Mouse (Mus musculus): ENCODE results near the gene Calu. TPM values are rescaled to one million over a fixed set of nuclear protein-coding genes. Genes with fewer than 3 reads are reported as not detected.

Calu gene
- 13.2 and 15.3 TPM in 2 replicates for polyA plus RNA-seq (2012; rRNA removed)

DNA sequence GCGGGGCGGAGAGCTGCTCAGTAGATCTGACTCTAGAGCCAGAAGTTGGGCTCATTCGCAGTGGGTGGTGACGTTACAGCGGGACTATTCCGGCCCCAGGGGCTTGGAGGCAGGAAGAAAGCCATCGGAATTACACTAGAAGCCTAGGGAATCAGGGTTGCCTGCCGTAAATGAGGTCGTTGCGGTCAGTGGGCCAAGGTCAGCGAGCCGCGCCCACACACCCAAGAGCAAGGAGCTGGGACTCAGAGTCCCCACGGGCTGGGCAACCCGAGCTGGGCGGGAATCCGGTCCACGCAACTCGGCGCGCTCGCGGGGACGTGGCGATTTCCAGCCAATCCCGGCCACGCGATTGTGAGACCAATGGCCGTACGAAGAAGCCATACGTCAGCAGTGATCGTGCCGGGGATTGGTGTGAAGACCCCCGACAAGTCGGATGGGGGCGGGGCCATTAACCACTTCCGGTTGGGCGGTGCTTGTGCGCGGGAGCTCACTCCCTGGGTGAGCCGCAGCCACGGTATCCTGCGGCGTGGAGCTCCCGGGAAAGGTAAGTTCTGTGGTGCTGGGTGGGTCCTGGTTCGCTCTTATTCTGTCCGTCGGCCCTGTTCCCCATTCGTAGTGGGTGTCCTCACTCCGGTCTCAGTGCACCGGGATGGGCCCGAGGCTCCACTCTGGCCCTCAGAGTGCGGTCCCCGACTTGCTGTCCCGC is at the start of gene Calu:
Calu (plus strand) TSS at position 405 of the 706 bp plus-strand sequence.

DNA sequence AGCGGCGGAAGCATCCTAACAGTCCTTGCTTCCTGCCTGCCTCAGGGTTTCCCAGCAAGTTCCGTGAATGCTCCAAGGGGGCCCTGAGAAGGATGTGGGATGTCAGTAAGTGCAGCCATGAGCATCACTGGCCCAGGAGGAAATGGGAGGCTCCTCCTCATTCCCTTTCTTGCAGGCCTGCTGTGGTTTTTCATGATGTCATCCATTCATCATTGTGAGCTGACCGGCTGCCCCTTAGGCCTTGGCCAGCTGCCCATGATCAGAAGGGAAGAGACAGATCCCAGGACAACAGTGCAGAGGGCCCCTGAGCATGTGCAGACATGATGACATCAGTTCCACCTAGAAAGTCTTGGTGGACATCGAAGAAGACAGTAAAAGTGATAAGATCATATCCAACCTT is 29.0 kb upstream of the Calu start, which contains the start of gene Fam71f1:
Fam71f1 (plus strand) TSS at position 262 of the 400 bp plus-strand sequence.

DNA sequence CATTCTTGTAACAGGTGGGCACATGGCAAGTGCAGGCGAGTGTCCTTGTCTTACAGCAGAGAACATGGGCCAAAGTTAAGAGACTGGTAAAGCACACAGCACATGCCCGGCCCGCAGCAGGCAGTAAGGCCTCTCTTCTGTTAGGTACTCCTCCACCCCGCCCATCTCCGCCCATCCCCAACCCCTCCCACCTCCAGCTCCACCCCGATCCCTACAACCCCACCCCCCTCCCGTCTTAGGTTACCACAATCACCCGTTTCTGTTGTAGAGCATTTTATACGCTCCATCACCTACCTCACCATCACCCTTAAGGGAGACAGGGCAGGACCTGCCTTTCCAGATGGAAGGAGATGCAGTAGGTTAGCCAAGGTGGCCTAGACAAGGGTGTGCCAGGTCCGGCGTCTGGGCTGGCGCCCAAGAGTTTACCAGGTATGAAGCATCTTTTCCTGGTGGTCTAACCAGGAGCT is 40.2 kb downstream of the Calu start, which contains the start of gene Opn1sw:
Opn1sw (minus strand) TSS at position 417 of the 467 bp plus-strand sequence.

DNA sequence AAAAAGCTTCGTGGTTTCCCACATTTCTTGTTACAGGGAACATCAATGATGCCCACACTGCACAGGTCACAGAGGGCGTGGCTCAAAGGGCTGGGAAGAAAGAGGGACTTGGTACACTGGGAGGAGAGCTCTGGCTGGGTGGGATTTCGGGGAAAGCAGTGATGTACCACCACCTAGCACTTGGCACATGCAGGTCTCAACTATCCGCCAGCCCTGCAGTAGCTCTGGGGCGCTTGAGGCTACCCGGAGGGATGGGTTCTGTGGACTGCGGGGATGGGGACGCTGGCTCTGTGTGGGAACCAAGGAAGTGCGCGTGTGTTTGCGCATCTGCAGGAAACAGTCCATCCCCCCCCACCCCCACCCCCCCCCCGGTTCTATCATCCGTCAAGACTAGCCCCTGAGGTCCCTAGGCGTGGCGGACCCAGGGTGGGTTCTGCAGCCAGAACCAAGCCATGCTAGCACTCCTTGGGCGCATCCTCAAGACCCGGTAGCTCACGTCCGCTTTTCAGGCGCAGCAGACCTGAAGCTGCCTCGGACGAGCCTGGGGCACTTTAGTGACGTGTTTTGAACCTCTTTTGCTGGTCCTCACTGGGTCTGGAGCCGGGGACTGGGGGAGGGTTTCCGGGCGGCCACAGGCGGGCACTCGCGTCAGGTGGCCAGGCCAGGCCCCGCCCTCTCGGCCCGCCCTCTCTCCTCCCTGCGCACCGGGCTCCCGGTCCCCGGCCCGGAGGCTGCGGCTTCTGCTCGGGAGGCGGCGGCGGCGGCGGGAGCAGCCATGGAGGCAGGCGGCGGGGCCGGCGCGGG is 48.2 kb downstream of the Calu start, which contains the start of gene Ccdc136:
Ccdc136 (plus strand) TSS at position 400 of the 804 bp plus-strand sequence.

Other genes starting within 250 kb of the Calu start
- gene Rbm28, start 183.1 kb upstream of the Calu start, polyA plus RNA-seq (2012; rRNA removed) = 0.85 and 0.87 TPM in 2 replicates
- 0.18 and 0.40 TPM in 2 replicates for gene Prrt4, start 168.5 kb upstream of the Calu start, polyA plus RNA-seq (2012; rRNA removed)
- 34.6 and 38.3 TPM in 2 replicates for gene Impdh1, start 131.7 kb upstream of the Calu start, polyA plus RNA-seq (2012; rRNA removed)
- gene Hilpda, start 75.6 kb upstream of the Calu start, polyA plus RNA-seq (2012; rRNA removed) = 13.1 and 14.9 TPM in 2 replicates
- 0.08 and 0.60 TPM in 2 replicates for gene Fam71f2, start 68.5 kb upstream of the Calu start, polyA plus RNA-seq (2012; rRNA removed)
- gene Fam71f1, start 28.9 kb upstream of the Calu start, polyA plus RNA-seq (2012; rRNA removed) = not detected in 2 replicates
- 0.36 and 0.42 TPM in 2 replicates for gene Opn1sw, start 40.4 kb downstream of the Calu start, polyA plus RNA-seq (2012; rRNA removed)
- gene Ccdc136, start 48.2 kb downstream of the Calu start, polyA plus RNA-seq (2012; rRNA removed) = 4.3 and 5.5 TPM in 2 replicates
- gene Flnc, start 85.2 kb downstream of the Calu start, polyA plus RNA-seq (2012; rRNA removed) = 14.1 and 17.3 TPM in 2 replicates
- gene Atp6v1f, start 119.6 kb downstream of the Calu start, polyA plus RNA-seq (2012; rRNA removed) = 162 and 232 TPM in 2 replicates
- gene Atp6v1fnb, start 123.4 kb downstream of the Calu start, polyA plus RNA-seq (2012; rRNA removed) = not detected in 2 replicates
- 6.6 and 7.7 TPM in 2 replicates for gene Kcp, start 159.9 kb downstream of the Calu start, polyA plus RNA-seq (2012; rRNA removed)
- 9.4 and 11.8 TPM in 2 replicates for gene Irf5, start 178.6 kb downstream of the Calu start, polyA plus RNA-seq (2012; rRNA removed)

Measured in stomach, adult 2 months (tissue).